In genomic region chr10:84948970-84949683, GRCm38 (mm10) we compare ENCODE assay signal across 23 mouse cellular contexts. TPM values are rescaled to one million over a fixed set of nuclear protein-coding genes. Genes with fewer than 3 reads are reported as not detected.
A peak's percentile ranks its signal among the peaks of the same experiment; 100 is the strongest.
DNase-seq lines count a peak whose midpoint lies in the region; ATAC-seq and TF ChIP-seq lines count a peak whose summit lies in the region.
"Had no signal": no experiment of that assay in that cellular context is flagged by ENCODE, and none has a peak within 500 bp of the region (broad histone marks: within the 10 kb centered on the region; RNA-seq: fewer than 3 reads in every experiment).

No protein-coding gene starts in this region.

- no peak overlapping the region for H3K4me2 ChIP-seq in intestine, embryonic 15.5 days (replicated peaks)
- no peak overlapping the region for H3K4me2 ChIP-seq in intestine, postnatal 0 days (replicated peaks; ENCODE audit: low read depth)
- H3K4me2 ChIP-seq in lung, embryonic 14.5 days: no peak overlapping the region
- no peak overlapping the region for H3K4me2 ChIP-seq in intestine, embryonic 16.5 days (ENCODE audit: low read depth, low read length)
- no peak overlapping the region for H3K4me2 ChIP-seq in stomach, embryonic 15.5 days
- no peak overlapping the region for H3K4me2 ChIP-seq in forebrain, postnatal 0 days (ENCODE audit: low read depth)
- H3K4me2 ChIP-seq in kidney, embryonic 15.5 days: no peak overlapping the region
- H3K4me2 ChIP-seq: heart, embryonic 11.5 days had no signal

- peaks cover 7% of the 10 kb centered on the region; the same call in 1 of the 2 replicates for H3K36me3 ChIP-seq in intestine, embryonic 15.5 days
- peaks cover 12% of the 10 kb centered on the region for H3K36me3 ChIP-seq in intestine, postnatal 0 days (ENCODE audit: control insufficient read depth, insufficient read depth)
- H3K36me3 ChIP-seq in lung, embryonic 14.5 days (ENCODE audit: insufficient read depth): peaks cover 20% of the 10 kb centered on the region
- 0 out of 2 replicates have a peak, but pooled peaks cover 7% of the 10 kb centered on the region for H3K36me3 ChIP-seq in intestine, embryonic 16.5 days (ENCODE audit: control insufficient read depth, insufficient read depth, low read length)
- H3K36me3 ChIP-seq in stomach, embryonic 15.5 days: peaks cover 8% of the 10 kb centered on the region
- peaks cover 18% of the 10 kb centered on the region for H3K36me3 ChIP-seq in forebrain, postnatal 0 days (ENCODE audit: insufficient read depth)
- peaks cover 48% of the 10 kb centered on the region for H3K36me3 ChIP-seq in kidney, embryonic 15.5 days

- H3K27me3 ChIP-seq in intestine, embryonic 15.5 days (replicated peaks): no peaks in the 10 kb centered on the region
- H3K27me3 ChIP-seq in intestine, postnatal 0 days (replicated peaks; ENCODE audit: control insufficient read depth, insufficient read depth, low read length): no peaks in the 10 kb centered on the region
- H3K27me3 ChIP-seq in lung, embryonic 14.5 days (ENCODE audit: insufficient read depth, low read length): no peaks in the 10 kb centered on the region
- H3K27me3 ChIP-seq in intestine, embryonic 16.5 days (replicated peaks; ENCODE audit: control insufficient read depth, insufficient read depth, low read length): no peaks in the 10 kb centered on the region
- no peaks in the 10 kb centered on the region for H3K27me3 ChIP-seq in stomach, embryonic 15.5 days (replicated peaks)
- H3K27me3 ChIP-seq in forebrain, postnatal 0 days (ENCODE audit: insufficient read depth, low read length): no peaks in the 10 kb centered on the region
- no peaks in the 10 kb centered on the region for H3K27me3 ChIP-seq in kidney, embryonic 15.5 days

- H3K9ac ChIP-seq in intestine, embryonic 15.5 days: no peak overlapping the region
- no peak overlapping the region for H3K9ac ChIP-seq in intestine, postnatal 0 days (ENCODE audit: low read depth, low read length)
- H3K9ac ChIP-seq in lung, embryonic 14.5 days: no peak overlapping the region
- H3K9ac ChIP-seq in intestine, embryonic 16.5 days (ENCODE audit: low read depth, low read length): no peak overlapping the region
- H3K9ac ChIP-seq in stomach, embryonic 15.5 days: no peak overlapping the region
- no peak overlapping the region for H3K9ac ChIP-seq in forebrain, postnatal 0 days
- H3K9ac ChIP-seq in kidney, embryonic 15.5 days: no peak overlapping the region
- H3K9ac ChIP-seq: liver, postnatal 0 days had no signal

- DNase-seq in lung, embryonic 14.5 days: peak; percentile 37
- no peak for DNase-seq in lung, postnatal 10 days
- DNase-seq in forebrain, postnatal 0 days: no peak
- DNase-seq: adrenal gland, postnatal 25 days; cerebellum, adult 9-10 months; heart, postnatal 10 days; kidney, adult 11 months; kidney, postnatal 10 days; layer of hippocampus, postnatal 36 days; liver; liver, postnatal 0 days; thymus, adult 18-20 months; thymus, postnatal 4 days had no signal

- no peak for TF ChIP-seq CTCF in intestine, postnatal 0 days (IDR thresholded peaks at IDR 0.05; ENCODE audit: low read depth)
- no peak for TF ChIP-seq CTCF in lung, embryonic 14.5 days (IDR thresholded peaks at IDR 0.05; ENCODE audit: low read depth)
- TF ChIP-seq CTCF in forebrain, postnatal 0 days (IDR thresholded peaks at IDR 0.05; ENCODE audit: low read depth): no peak

- H3K4me3 ChIP-seq in intestine, embryonic 15.5 days (replicated peaks): no peak overlapping the region
- no peak overlapping the region for H3K4me3 ChIP-seq in intestine, postnatal 0 days (ENCODE audit: low read depth, low read length)
- H3K4me3 ChIP-seq in lung, embryonic 14.5 days (ENCODE audit: low read depth, low read length): no peak overlapping the region
- no peak overlapping the region for H3K4me3 ChIP-seq in intestine, embryonic 16.5 days (ENCODE audit: low read length)
- no peak overlapping the region for H3K4me3 ChIP-seq in stomach, embryonic 15.5 days (replicated peaks)
- no peak overlapping the region for H3K4me3 ChIP-seq in forebrain, postnatal 0 days (ENCODE audit: low read depth, low read length)
- H3K4me3 ChIP-seq in kidney, embryonic 15.5 days (replicated peaks): no peak overlapping the region
- H3K4me3 ChIP-seq: hindbrain, embryonic 10.5 days had no signal

- peak overlapping the region; percentile 7; the same call in 1 of the 2 replicates for H3K27ac ChIP-seq in intestine, embryonic 15.5 days
- H3K27ac ChIP-seq in intestine, postnatal 0 days (ENCODE audit: low read depth, low read length): no peak overlapping the region
- peak overlapping the region; percentile 33; the same call in 1 of the 2 replicates for H3K27ac ChIP-seq in lung, embryonic 14.5 days (ENCODE audit: low read depth)
- H3K27ac ChIP-seq in intestine, embryonic 16.5 days (ENCODE audit: low read length): no peak overlapping the region
- H3K27ac ChIP-seq in stomach, embryonic 15.5 days: no peak overlapping the region
- no peak overlapping the region for H3K27ac ChIP-seq in forebrain, postnatal 0 days (ENCODE audit: low read depth, low read length)
- no peak overlapping the region for H3K27ac ChIP-seq in kidney, embryonic 15.5 days
- H3K27ac ChIP-seq: hindbrain, embryonic 10.5 days; macrophage had no signal

- WGBS in intestine, embryonic 15.5 days: 37% methylated on average over 8 of the region's 8 CpGs
- WGBS in intestine, postnatal 0 days: 48% methylated on average over 8 of the region's 8 CpGs
- WGBS in lung, embryonic 14.5 days: 25% methylated on average over 8 of the region's 8 CpGs
- 40% methylated on average over 8 of the region's 8 CpGs for WGBS in intestine, embryonic 16.5 days
- WGBS in stomach, embryonic 15.5 days: 29% methylated on average over 8 of the region's 8 CpGs
- WGBS in forebrain, postnatal 0 days: 64% methylated on average over 8 of the region's 8 CpGs
- 59% methylated on average over 8 of the region's 8 CpGs for WGBS in kidney, embryonic 15.5 days

- ATAC-seq in intestine, embryonic 15.5 days: 0 out of 2 replicates have a peak, but pooled peaks have one; percentile 12
- ATAC-seq in intestine, postnatal 0 days: no peak
- no peak for ATAC-seq in lung, embryonic 14.5 days (ENCODE audit: insufficient read depth)
- 0 out of 2 replicates have a peak, but pooled peaks have one; percentile 26 for ATAC-seq in intestine, embryonic 16.5 days
- ATAC-seq in stomach, embryonic 15.5 days (ENCODE audit: insufficient read depth, low FRiP score, low read depth): peak; percentile 66; the same call in 1 of the 2 replicates
- ATAC-seq in forebrain, postnatal 0 days: no peak
- no peak for ATAC-seq in kidney, embryonic 15.5 days (replicated peaks; ENCODE audit: low FRiP score)
- ATAC-seq: forebrain, embryonic 16.5 days; hindbrain, embryonic 16.5 days; liver, postnatal 0 days had no signal

- no peaks in the 10 kb centered on the region for H3K9me3 ChIP-seq in intestine, embryonic 15.5 days
- no peaks in the 10 kb centered on the region for H3K9me3 ChIP-seq in intestine, postnatal 0 days (ENCODE audit: control insufficient read depth)
- no peaks in the 10 kb centered on the region for H3K9me3 ChIP-seq in lung, embryonic 14.5 days (ENCODE audit: low read depth, low read length)
- no peaks in the 10 kb centered on the region for H3K9me3 ChIP-seq in intestine, embryonic 16.5 days (ENCODE audit: control insufficient read depth, low read length)
- no peaks in the 10 kb centered on the region for H3K9me3 ChIP-seq in stomach, embryonic 15.5 days
- no peaks in the 10 kb centered on the region for H3K9me3 ChIP-seq in forebrain, postnatal 0 days (ENCODE audit: low read length)
- no peaks in the 10 kb centered on the region for H3K9me3 ChIP-seq in kidney, embryonic 15.5 days (replicated peaks)
- H3K9me3 ChIP-seq: hindbrain, embryonic 10.5 days had no signal

- H3K4me1 ChIP-seq in intestine, embryonic 15.5 days (replicated peaks): 0 out of 2 replicates have a peak, but pooled peaks cover 3% of the 10 kb centered on the region
- H3K4me1 ChIP-seq in intestine, postnatal 0 days (replicated peaks; ENCODE audit: control insufficient read depth, insufficient read depth, low read length): 0 out of 2 replicates have a peak, but pooled peaks cover 2% of the 10 kb centered on the region
- H3K4me1 ChIP-seq in lung, embryonic 14.5 days (ENCODE audit: insufficient read depth): 0 out of 2 replicates have a peak, but pooled peaks cover 8% of the 10 kb centered on the region
- H3K4me1 ChIP-seq in intestine, embryonic 16.5 days (ENCODE audit: control insufficient read depth, insufficient read depth, low read length): peaks cover 11% of the 10 kb centered on the region
- H3K4me1 ChIP-seq in stomach, embryonic 15.5 days: peaks cover 19% of the 10 kb centered on the region; the same call in 1 of the 2 replicates
- H3K4me1 ChIP-seq in forebrain, postnatal 0 days (ENCODE audit: insufficient read depth): no peaks in the 10 kb centered on the region
- peaks cover 9% of the 10 kb centered on the region; the same call in 1 of the 2 replicates for H3K4me1 ChIP-seq in kidney, embryonic 15.5 days
- H3K4me1 ChIP-seq: hindbrain, embryonic 10.5 days had no signal

RNA-seq across cellular contexts. Expression of gene Ric8b, which starts 31.7 kb away (rescaled TPM):
- polyA plus RNA-seq in intestine, embryonic 15.5 days (2015; fragmentation: Nextera tagmentation; extraction: Ambion mirVana): 17.2 and 18.0 TPM in 2 replicates
- polyA plus RNA-seq in intestine, postnatal 0 days (2015; fragmentation: Nextera tagmentation; extraction: Ambion mirVana): 6.7 and 7.0 TPM in 2 replicates
- 17.5 and 18.6 TPM in 2 replicates for polyA plus RNA-seq in lung, embryonic 14.5 days (2014; fragmentation: Nextera tagmentation; extraction: Ambion mirVana)
- 14.1 and 15.5 TPM in 2 replicates for polyA plus RNA-seq in intestine, embryonic 16.5 days (2015; fragmentation: Nextera tagmentation; extraction: Ambion mirVana)
- 19.2 TPM in 2 replicates for polyA plus RNA-seq in stomach, embryonic 15.5 days (2015; fragmentation: Nextera tagmentation; extraction: Ambion mirVana)
- 48.2 and 63.8 TPM in 2 replicates for total RNA-seq in forebrain, postnatal 0 days (2014; rRNA removed)
- 20.2 and 31.5 TPM in 2 replicates for polyA plus RNA-seq in forebrain, postnatal 0 days (2015; fragmentation: Nextera tagmentation; extraction: Ambion mirVana)
- polyA plus RNA-seq in kidney, embryonic 15.5 days (2015; fragmentation: Nextera tagmentation; extraction: Ambion mirVana): 22.1 and 23.3 TPM in 2 replicates

Comparison
In these comparisons a context has a peak if more than half of its experiments do, and no peak if none do; other contexts are left out.
1. ATAC-seq: peak in intestine, embryonic 15.5 days (single experiment), intestine, embryonic 16.5 days (single experiment) and stomach, embryonic 15.5 days (single experiment); none in intestine, postnatal 0 days (single experiment), lung, embryonic 14.5 days (single experiment), forebrain, postnatal 0 days (single experiment) and kidney, embryonic 15.5 days (single experiment).
2. H3K27ac ChIP-seq: peak in intestine, embryonic 15.5 days (single experiment) and lung, embryonic 14.5 days (single experiment); none in intestine, postnatal 0 days (single experiment), intestine, embryonic 16.5 days (single experiment), stomach, embryonic 15.5 days (single experiment), forebrain, postnatal 0 days (single experiment) and kidney, embryonic 15.5 days (single experiment).